Mouse (Mus musculus) cortical plate, adult 2 months (tissue): ENCODE data around the gene Pomt2. TPM values are rescaled to one million over a fixed set of nuclear protein-coding genes. Genes with fewer than 3 reads are reported as not detected.

Experiments
- H3K27ac ChIP-seq: fragments of 200-500 bp; 2 replicates; pipeline ENCODE4 v1.5.1; 2012; ENCODE audit warnings: low read length, control low read depth, inconsistent platforms; ENCODE audit not compliant: insufficient read depth
- H3K4me1 ChIP-seq: fragments of 200-500 bp; 2 replicates; pipeline ENCODE4 v1.6.1; 2011; ENCODE audit warnings: low read length; ENCODE audit not compliant: control insufficient read depth, insufficient read depth
- H3K4me3 ChIP-seq: fragments of 200-500 bp; 2 replicates; pipeline ENCODE4 v1.5.1; 2011; ENCODE audit warnings: mild to moderate bottlenecking, low read length, control low read depth; ENCODE audit not compliant: insufficient read depth
- CTCF ChIP-seq: fragments of 200-500 bp; IDR thresholded peaks from 2 replicates; pipeline ENCODE4 v1.5.1; 2011; ENCODE audit warnings: mild to moderate bottlenecking, control low read depth, low read length; ENCODE audit not compliant: insufficient read depth; ENCODE audit errors: extremely low read depth
- POLR2A ChIP-seq: fragments of 200-500 bp; IDR thresholded peaks from 2 replicates; pipeline ENCODE4 v1.6.1; 2011; ENCODE audit warnings: mild to moderate bottlenecking, low read length, control low read depth; ENCODE audit not compliant: insufficient read depth; ENCODE audit errors: extremely low read depth
- polyA plus RNA-seq: library from polyadenylated mRNA; depleted of rRNA; stranded (reverse); fragments of >200 nt; gene quantifications from 2 replicates; pipeline ENCODE4 v1.2.3, GENCODE M21; 2012; rRNA removed

Gene Pomt2
- polyA plus RNA-seq, 1 experiment, result 19.0 TPM

DNA sequence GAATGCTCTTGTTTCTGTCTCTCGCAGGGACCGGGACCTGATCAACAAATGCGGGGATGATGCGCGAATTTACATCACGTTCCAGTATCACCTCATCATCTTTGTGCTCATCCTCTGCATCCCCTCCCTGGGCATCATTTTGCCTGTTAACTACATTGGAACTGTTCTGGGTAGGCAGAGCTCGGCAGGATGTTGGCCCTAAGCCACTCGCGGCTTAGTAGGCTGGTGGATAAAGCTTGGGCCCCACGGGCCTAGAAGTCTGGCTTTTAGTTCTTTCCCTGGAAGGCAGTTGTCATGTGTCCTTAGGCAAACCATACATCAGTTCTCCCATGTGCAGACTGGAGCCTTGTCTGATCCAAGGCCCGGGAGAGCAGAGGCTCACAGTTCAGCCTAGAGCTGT, 82.3 kb downstream of the Pomt2 start:
- Histone ChIP-seq H3K27ac (no peak overlapping the region), H3K4me1 (0 out of 2 replicates have a peak, but pooled peaks cover 2% of the 10 kb centered on the region), H3K4me3 (no peak overlapping the region)
- no peak for TF ChIP-seq POLR2A
- TF ChIP-seq CTCF, result no peak

- Histone ChIP-seq H3K4me1 (peaks cover under 1% of the 10 kb centered on the region; the same call in 1 of the 2 replicates), H3K27ac (no peak overlapping the region), H3K4me3 (no peak overlapping the region)
- TF ChIP-seq POLR2A (no peak), CTCF (no peak)
Measured at GRCm38 (mm10) chr12:87057066-87057465, 90.7 kb downstream of the Pomt2 start.

Other genes with a start within 250 kb of the Pomt2 start
- 83.7 and 84.4 TPM in 2 replicates for gene Cipc, start 200.9 kb downstream of the Pomt2 start, polyA plus RNA-seq
- 61.1 and 65.1 TPM in 2 replicates for gene Zdhhc22, start 157.5 kb downstream of the Pomt2 start, polyA plus RNA-seq
- gene Tmem63c, start 126.6 kb downstream of the Pomt2 start, polyA plus RNA-seq, result 39.0 and 41.3 TPM in 2 replicates
- 8.9 and 9.5 TPM in 2 replicates for gene Ngb, start 45.4 kb downstream of the Pomt2 start, polyA plus RNA-seq
- 93.6 and 96.5 TPM in 2 replicates for gene Gstz1, start 803 bp downstream of the Pomt2 start, polyA plus RNA-seq
- 2.8 and 3.4 TPM in 2 replicates for gene Samd15, start 51.8 kb upstream of the Pomt2 start, polyA plus RNA-seq
- 20.5 and 21.5 TPM in 2 replicates for gene Tmed8, start 52.5 kb upstream of the Pomt2 start, polyA plus RNA-seq
- 2.0 and 2.5 TPM in 2 replicates for gene Noxred1, start 90.8 kb upstream of the Pomt2 start, polyA plus RNA-seq
- 61.0 and 64.0 TPM in 2 replicates for gene Vipas39, start 118.3 kb upstream of the Pomt2 start, polyA plus RNA-seq
- 179 and 189 TPM in 2 replicates for gene Ahsa1, start 118.5 kb upstream of the Pomt2 start, polyA plus RNA-seq
- gene Ism2, start 151.7 kb upstream of the Pomt2 start, polyA plus RNA-seq, result 0.23 and 0.25 TPM in 2 replicates
- 22.4 and 25.0 TPM in 2 replicates for gene Sptlc2, start 240.4 kb upstream of the Pomt2 start, polyA plus RNA-seq